Mouse (Mus musculus): ENCODE results near the gene Pcgf1. TPM values are rescaled to one million over a fixed set of nuclear protein-coding genes. Genes with fewer than 3 reads are reported as not detected.
A peak's percentile ranks its signal among the peaks of the same experiment; 100 is the strongest.

Pcgf1 gene
- polyA plus RNA-seq, 1 experiment: 13.0 TPM

GRCm38 (mm10) chr6:83057790-83058189 lies 19.9 kb upstream of the Pcgf1 start, which contains the start of gene Dqx1:
TSS of gene Dqx1 (plus strand) at chr6:83057844.
- Histone ChIP-seq H3K27me3 (ENCODE audit: control insufficient read depth, insufficient read depth, insufficient read length) (peaks cover 4% of the 10 kb centered on the region), H3K4me3 (no peak within 1 kb of the TSS), H3K36me3 (ENCODE audit: control insufficient read depth, insufficient read depth) (peaks cover 13% of the 10 kb centered on the region), H3ac (ENCODE audit: control insufficient read depth, insufficient read length) (no peak within 1 kb of the TSS), H3K4me2 (ENCODE audit: low read depth) (no peak within 1 kb of the TSS), H3K79me2 (ENCODE audit: control insufficient read depth, insufficient read depth) (peaks cover 32% of the 10 kb centered on the region)
- TF ChIP-seq USF1 (IDR thresholded peaks at IDR 0.05; ENCODE audit: low read depth) (no peak), E2F4 (IDR thresholded peaks at IDR 0.05; ENCODE audit: insufficient read depth) (no peak), MYOG (IDR thresholded peaks at IDR 0.05; ENCODE audit: control insufficient read depth in 1 of 3, insufficient read depth in 1 of 3, insufficient read length in 2 of 3, low read depth in 2 of 3) (no peak), TCF12 (IDR thresholded peaks at IDR 0.05; ENCODE audit: insufficient read depth, poor library complexity, severe bottlenecking) (no peak), REST (IDR thresholded peaks at IDR 0.05; ENCODE audit: insufficient read depth, insufficient read length) (no peak), MAX (IDR thresholded peaks at IDR 0.05; ENCODE audit: low read depth) (no peak), CEBPB (IDR thresholded peaks at IDR 0.05; ENCODE audit: insufficient read depth, poor library complexity, severe bottlenecking) (no peak), MYOD1 (IDR thresholded peaks at IDR 0.05; ENCODE audit: control insufficient read depth in 1 of 3, insufficient read length in 2 of 3, low read depth in 2 of 3) (no peak), POLR2A (IDR thresholded peaks at IDR 0.05; ENCODE audit: insufficient read length, low read depth) (no peak), POLR2AphosphoS2 (IDR thresholded peaks at IDR 0.05; ENCODE audit: insufficient read length, low read depth) (no peak), TCF3 (IDR thresholded peaks at IDR 0.05; ENCODE audit: insufficient read length, low read depth) (no peak), SRF (IDR thresholded peaks at IDR 0.05; ENCODE audit: control insufficient read depth, insufficient read length, low read depth) (no peak)

GRCm38 (mm10) chr6:83058725-83059124 lies 18.9 kb upstream of the Pcgf1 start:
- H3K79me2 ChIP-seq (ENCODE audit: control insufficient read depth, insufficient read depth): peaks cover 23% of the 10 kb centered on the region
- H3K36me3 ChIP-seq (ENCODE audit: control insufficient read depth, insufficient read depth): peaks cover 13% of the 10 kb centered on the region
- no peak overlapping the region for H3ac ChIP-seq (ENCODE audit: control insufficient read depth, insufficient read length)
- no peak overlapping the region for H3K4me3 ChIP-seq
- no peak overlapping the region for H3K4me2 ChIP-seq (ENCODE audit: low read depth)
- H3K27me3 ChIP-seq (ENCODE audit: control insufficient read depth, insufficient read depth, insufficient read length): peaks cover 13% of the 10 kb centered on the region
- TF ChIP-seq TCF12 (IDR thresholded peaks at IDR 0.05; ENCODE audit: insufficient read depth, poor library complexity, severe bottlenecking) (no peak), MYOG (IDR thresholded peaks at IDR 0.05; ENCODE audit: control insufficient read depth in 1 of 3, insufficient read depth in 1 of 3, insufficient read length in 2 of 3, low read depth in 2 of 3) (no peak), POLR2AphosphoS2 (IDR thresholded peaks at IDR 0.05; ENCODE audit: insufficient read length, low read depth) (peak; percentile 56), E2F4 (IDR thresholded peaks at IDR 0.05; ENCODE audit: insufficient read depth) (no peak), CEBPB (IDR thresholded peaks at IDR 0.05; ENCODE audit: insufficient read depth, poor library complexity, severe bottlenecking) (no peak), SRF (IDR thresholded peaks at IDR 0.05; ENCODE audit: control insufficient read depth, insufficient read length, low read depth) (no peak), USF1 (IDR thresholded peaks at IDR 0.05; ENCODE audit: low read depth) (no peak), MYOD1 (IDR thresholded peaks at IDR 0.05; ENCODE audit: control insufficient read depth in 1 of 3, insufficient read length in 2 of 3, low read depth in 2 of 3) (no peak), POLR2A (IDR thresholded peaks at IDR 0.05; ENCODE audit: insufficient read length, low read depth) (peak; percentile 22), REST (IDR thresholded peaks at IDR 0.05; ENCODE audit: insufficient read depth, insufficient read length) (no peak), TCF3 (IDR thresholded peaks at IDR 0.05; ENCODE audit: insufficient read length, low read depth) (no peak), MAX (IDR thresholded peaks at IDR 0.05; ENCODE audit: low read depth) (no peak)

GRCm38 (mm10) chr6:83065995-83066394 lies 11.7 kb upstream of the Pcgf1 start:
- TF ChIP-seq E2F4 (IDR thresholded peaks at IDR 0.05; ENCODE audit: insufficient read depth): no peak
- TF ChIP-seq CEBPB (IDR thresholded peaks at IDR 0.05; ENCODE audit: insufficient read depth, poor library complexity, severe bottlenecking): no peak
- TF ChIP-seq TCF3 (IDR thresholded peaks at IDR 0.05; ENCODE audit: insufficient read length, low read depth): no peak
- no peak for TF ChIP-seq TCF12 (IDR thresholded peaks at IDR 0.05; ENCODE audit: insufficient read depth, poor library complexity, severe bottlenecking)
- no peak for TF ChIP-seq MAX (IDR thresholded peaks at IDR 0.05; ENCODE audit: low read depth)
- TF ChIP-seq POLR2AphosphoS2 (IDR thresholded peaks at IDR 0.05; ENCODE audit: insufficient read length, low read depth): no peak
- no peak for TF ChIP-seq MYOG (IDR thresholded peaks at IDR 0.05; ENCODE audit: control insufficient read depth in 1 of 3, insufficient read depth in 1 of 3, insufficient read length in 2 of 3, low read depth in 2 of 3)
- no peak for TF ChIP-seq SRF (IDR thresholded peaks at IDR 0.05; ENCODE audit: control insufficient read depth, insufficient read length, low read depth)
- TF ChIP-seq REST (IDR thresholded peaks at IDR 0.05; ENCODE audit: insufficient read depth, insufficient read length): no peak
- TF ChIP-seq USF1 (IDR thresholded peaks at IDR 0.05; ENCODE audit: low read depth): no peak
- TF ChIP-seq MYOD1 (IDR thresholded peaks at IDR 0.05; ENCODE audit: control insufficient read depth in 1 of 3, insufficient read length in 2 of 3, low read depth in 2 of 3): no peak
- TF ChIP-seq POLR2A (IDR thresholded peaks at IDR 0.05; ENCODE audit: insufficient read length, low read depth): no peak
- Histone ChIP-seq H3ac (ENCODE audit: control insufficient read depth, insufficient read length) (no peak overlapping the region), H3K27me3 (ENCODE audit: control insufficient read depth, insufficient read depth, insufficient read length) (peaks cover 65% of the 10 kb centered on the region), H3K79me2 (ENCODE audit: control insufficient read depth, insufficient read depth) (no peaks in the 10 kb centered on the region), H3K36me3 (ENCODE audit: control insufficient read depth, insufficient read depth) (no peaks in the 10 kb centered on the region), H3K4me2 (ENCODE audit: low read depth) (no peak overlapping the region), H3K4me3 (no peak overlapping the region)

DNA sequence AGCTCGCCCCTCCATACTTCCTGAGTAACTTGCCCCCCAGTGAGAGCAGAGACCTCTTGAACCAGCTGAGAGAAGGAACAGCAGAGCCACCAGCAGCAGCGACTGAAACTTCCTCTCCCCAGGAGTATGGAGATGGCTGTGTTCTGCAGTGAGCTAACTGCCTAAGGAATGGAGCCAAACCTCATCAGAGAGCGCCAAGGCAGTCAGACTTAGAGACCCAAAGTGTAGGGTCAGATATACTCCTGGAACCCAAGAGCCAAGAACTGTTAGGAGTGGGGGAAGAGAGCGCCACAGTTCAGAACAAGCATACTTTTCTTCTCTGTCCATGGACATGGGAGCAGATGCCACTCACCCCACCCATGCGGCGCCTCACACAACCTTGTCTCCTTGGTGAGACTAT lies 11.2 kb upstream of the Pcgf1 start:
- Histone ChIP-seq H3K27me3 (ENCODE audit: control insufficient read depth, insufficient read depth, insufficient read length) (peaks cover 70% of the 10 kb centered on the region), H3K4me2 (ENCODE audit: low read depth) (no peak overlapping the region), H3ac (ENCODE audit: control insufficient read depth, insufficient read length) (no peak overlapping the region)

DNA sequence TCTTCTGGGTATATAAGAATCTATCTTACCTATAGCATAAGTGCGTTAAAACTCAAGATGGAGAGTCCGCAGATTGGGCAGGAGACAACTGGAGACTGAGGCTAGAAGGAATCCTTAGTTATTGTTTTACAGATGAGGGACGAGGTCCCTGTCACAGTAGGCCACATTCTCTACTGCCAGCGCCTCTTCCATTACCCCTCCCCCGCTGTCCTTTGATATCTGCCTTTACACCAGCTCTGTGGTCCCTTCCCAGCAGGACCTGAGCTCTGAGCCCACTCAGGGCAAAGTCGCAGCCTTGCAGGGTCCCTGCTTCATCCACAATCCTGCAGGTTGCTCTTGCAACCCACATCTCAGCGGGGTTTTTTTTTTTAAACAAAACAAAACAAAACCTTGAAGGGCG lies 9.4 kb upstream of the Pcgf1 start:
- no peaks in the 10 kb centered on the region for H3K36me3 ChIP-seq (ENCODE audit: control insufficient read depth, insufficient read depth)
- no peak overlapping the region for H3K4me2 ChIP-seq (ENCODE audit: low read depth)
- H3K27me3 ChIP-seq (ENCODE audit: control insufficient read depth, insufficient read depth, insufficient read length): peaks cover 76% of the 10 kb centered on the region
- H3K79me2 ChIP-seq (ENCODE audit: control insufficient read depth, insufficient read depth): no peaks in the 10 kb centered on the region
- TF ChIP-seq E2F4 (IDR thresholded peaks at IDR 0.05; ENCODE audit: insufficient read depth): no peak
- no peak for TF ChIP-seq SRF (IDR thresholded peaks at IDR 0.05; ENCODE audit: control insufficient read depth, insufficient read length, low read depth)
- TF ChIP-seq CEBPB (IDR thresholded peaks at IDR 0.05; ENCODE audit: insufficient read depth, poor library complexity, severe bottlenecking): no peak
- no peak for TF ChIP-seq POLR2A (IDR thresholded peaks at IDR 0.05; ENCODE audit: insufficient read length, low read depth)
- no peak for TF ChIP-seq TCF12 (IDR thresholded peaks at IDR 0.05; ENCODE audit: insufficient read depth, poor library complexity, severe bottlenecking)
- no peak for TF ChIP-seq MYOG (IDR thresholded peaks at IDR 0.05; ENCODE audit: control insufficient read depth in 1 of 3, insufficient read depth in 1 of 3, insufficient read length in 2 of 3, low read depth in 2 of 3)
- no peak for TF ChIP-seq TCF3 (IDR thresholded peaks at IDR 0.05; ENCODE audit: insufficient read length, low read depth)
- no peak for TF ChIP-seq MAX (IDR thresholded peaks at IDR 0.05; ENCODE audit: low read depth)
- no peak for TF ChIP-seq MYOD1 (IDR thresholded peaks at IDR 0.05; ENCODE audit: control insufficient read depth in 1 of 3, insufficient read length in 2 of 3, low read depth in 2 of 3)
- TF ChIP-seq USF1 (IDR thresholded peaks at IDR 0.05; ENCODE audit: low read depth): no peak
- TF ChIP-seq REST (IDR thresholded peaks at IDR 0.05; ENCODE audit: insufficient read depth, insufficient read length): no peak
- TF ChIP-seq POLR2AphosphoS2 (IDR thresholded peaks at IDR 0.05; ENCODE audit: insufficient read length, low read depth): no peak
- no peak overlapping the region for H3ac ChIP-seq (ENCODE audit: control insufficient read depth, insufficient read length)
- H3K4me3 ChIP-seq: no peak overlapping the region

More for the DNA sequence above, 11.2 kb upstream of the Pcgf1 start:
- H3K36me3 ChIP-seq (ENCODE audit: control insufficient read depth, insufficient read depth): no peaks in the 10 kb centered on the region
- no peak overlapping the region for H3K4me3 ChIP-seq
- H3K79me2 ChIP-seq (ENCODE audit: control insufficient read depth, insufficient read depth): no peaks in the 10 kb centered on the region
- TF ChIP-seq MYOD1 (IDR thresholded peaks at IDR 0.05; ENCODE audit: control insufficient read depth in 1 of 3, insufficient read length in 2 of 3, low read depth in 2 of 3): no peak
